ENCODE assay signal across 1 mouse cellular context in the genomic region with DNA sequence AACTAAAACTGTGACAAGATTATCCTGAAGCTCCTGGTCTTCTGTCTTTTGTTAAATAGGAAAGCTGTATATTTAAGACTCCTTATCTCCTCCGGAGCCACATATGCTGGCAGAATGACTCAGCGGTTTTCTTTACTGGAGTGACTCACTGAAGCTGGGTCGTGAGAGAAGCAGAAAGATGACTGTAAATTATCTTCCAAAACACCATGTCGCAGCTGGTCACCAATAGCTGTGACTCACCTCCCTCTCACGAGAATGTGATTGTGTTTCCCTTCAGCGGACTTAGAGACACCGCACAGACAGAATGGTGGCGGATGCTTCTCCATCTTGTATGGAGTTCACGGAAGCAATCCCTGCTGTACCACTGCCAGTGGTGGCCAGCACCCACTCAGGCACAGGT.
TF ChIP-seq lines count a peak whose summit lies in the region.

No protein-coding gene starts in this region.

TF ChIP-seq in MEL, 35 proteins besides CTCF, POLR2A, EP300 and RAD21:
- TF ChIP-seq HCFC1 (IDR thresholded peaks at IDR 0.05; ENCODE audit: low read depth, low read length): 0 out of 2 replicates have a peak, but pooled peaks have one; percentile 44
- no peak for TF ChIP-seq ZMIZ1 (IDR thresholded peaks at IDR 0.05; ENCODE audit: low read depth, low read length)
- TF ChIP-seq SIN3A (IDR thresholded peaks at IDR 0.05; ENCODE audit: low read length): peak; percentile 86
- no peak for TF ChIP-seq MAZ (IDR thresholded peaks at IDR 0.05; ENCODE audit: low read depth, low read length)
- no peak for TF ChIP-seq ZNF384 (IDR thresholded peaks at IDR 0.05; ENCODE audit: low read depth, low read length)
- no peak for TF ChIP-seq POLR2AphosphoS5 (IDR thresholded peaks at IDR 0.05; ENCODE audit: borderline replicate concordance, low read depth, low read length)
- TF ChIP-seq CHD2 (IDR thresholded peaks at IDR 0.05; ENCODE audit: low read length): peak; percentile 68
- TF ChIP-seq UBTF (IDR thresholded peaks at IDR 0.05; ENCODE audit: borderline replicate concordance, insufficient read depth, low read depth, low read length): no peak
- peak; percentile 76 for TF ChIP-seq TCF12 (IDR thresholded peaks at IDR 0.05; ENCODE audit: low read depth, low read length)
- TF ChIP-seq USF1 (IDR thresholded peaks at IDR 0.05; ENCODE audit: low read depth, low read length): no peak
- TF ChIP-seq E2F4 (IDR thresholded peaks at IDR 0.05; ENCODE audit: borderline replicate concordance, low read depth, low read length): no peak
- peak; percentile 96 for TF ChIP-seq GATA1 (IDR thresholded peaks at IDR 0.05; ENCODE audit: low read depth, low read length)
- no peak for TF ChIP-seq NRF1 (IDR thresholded peaks at IDR 0.05; ENCODE audit: insufficient read depth, low read depth, low read length, poor library complexity, severe bottlenecking)
- peak; percentile 97 for TF ChIP-seq JUND (IDR thresholded peaks at IDR 0.05; ENCODE audit: low read depth, low read length)
- TF ChIP-seq ZKSCAN1 (IDR thresholded peaks at IDR 0.05; ENCODE audit: low read depth, low read length): no peak
- TF ChIP-seq CHD1 (IDR thresholded peaks at IDR 0.05; ENCODE audit: low read depth, low read length): no peak
- no peak for TF ChIP-seq MAX (IDR thresholded peaks at IDR 0.05; ENCODE audit: low read length)
- no peak for TF ChIP-seq MYC (IDR thresholded peaks at IDR 0.05; ENCODE audit: low read depth, low read length)
- TF ChIP-seq RCOR1 (IDR thresholded peaks at IDR 0.05; ENCODE audit: low read depth, low read length): no peak; the same call in 1 of the 2 replicates
- no peak for TF ChIP-seq USF2 (IDR thresholded peaks at IDR 0.05; ENCODE audit: borderline replicate concordance in 1 of 2, insufficient read depth in 1 of 2, low read depth in 1 of 2, low read length in 2 of 2)
- TF ChIP-seq ZC3H11A (IDR thresholded peaks at IDR 0.05; ENCODE audit: low read depth, low read length): no peak
- TF ChIP-seq GABPA (IDR thresholded peaks at IDR 0.05; ENCODE audit: low read depth, low read length): peak; percentile 96
- TF ChIP-seq ETS1 (IDR thresholded peaks at IDR 0.05; ENCODE audit: low read depth, low read length): peak; percentile 100
- no peak for TF ChIP-seq MEF2A (IDR thresholded peaks at IDR 0.05; ENCODE audit: extremely low read depth, insufficient replicate concordance, low read depth, low read length, poor library complexity, severe bottlenecking)
- TF ChIP-seq ELF1 (IDR thresholded peaks at IDR 0.05; ENCODE audit: low read depth, low read length): no peak
- TF ChIP-seq MXI1 (IDR thresholded peaks at IDR 0.05; ENCODE audit: low read depth, low read length): peak; percentile 36; the same call in 1 of the 2 replicates
- TF ChIP-seq SMC3 (IDR thresholded peaks at IDR 0.05; ENCODE audit: low read depth, low read length): no peak
- TF ChIP-seq POLR2AphosphoS2 (IDR thresholded peaks at IDR 0.05; ENCODE audit: low read length): no peak
- TF ChIP-seq TBP (IDR thresholded peaks at IDR 0.05; ENCODE audit: low read depth, low read length): peak; percentile 47; the same call in 1 of the 2 replicates
- TF ChIP-seq KAT2A (conservative IDR thresholded peaks at IDR 0.05; ENCODE audit: low read depth, low read length): no peak
- peak; percentile 66; the same call in 1 of the 2 replicates for TF ChIP-seq BHLHE40 (IDR thresholded peaks at IDR 0.05; ENCODE audit: borderline replicate concordance, low read depth, low read length)
- no peak for TF ChIP-seq MYB (IDR thresholded peaks at IDR 0.05; ENCODE audit: low read depth, low read length)
- TF ChIP-seq TAL1 (IDR thresholded peaks at IDR 0.05; ENCODE audit: low read length): peak; percentile 93
- peak; percentile 90; the same call in 1 of the 2 replicates for TF ChIP-seq MAFK (IDR thresholded peaks at IDR 0.05; ENCODE audit: borderline replicate concordance, low read depth, low read length)
- TF ChIP-seq NELFE (IDR thresholded peaks at IDR 0.05; ENCODE audit: low read depth, low read length): no peak
